Mouse (Mus musculus) CH12.LX (cell line): ENCODE data around the gene Gm21969. TPM values are rescaled to one million over a fixed set of nuclear protein-coding genes. Genes with fewer than 3 reads are reported as not detected.

Experiments used
- DNase-seq: peaks from one replicate; pipeline ENCODE4 v3.0.0-alpha.2; 2013; ENCODE audit errors: extremely low read depth
- H3K27ac ChIP-seq: 2 replicates; pipeline ENCODE4 v1.5.1; 2012; ENCODE audit warnings: low read depth, mild to moderate bottlenecking, control low read depth, moderate library complexity; ENCODE audit not compliant: insufficient read depth
- H3K27me3 ChIP-seq: replicated peaks from 2 replicates; pipeline ENCODE3; 2012; ENCODE audit warnings: inconsistent platforms
- H3K36me3 ChIP-seq, 2 experiments: replicated peaks in 1 of 2; 2 replicates each; pipeline versions ENCODE3 to v1.6.1; 2012; ENCODE audit warnings: inconsistent platforms in 1 of 2, low read length in 1 of 2, mild to moderate bottlenecking in 1 of 2, mixed read lengths in 1 of 2, moderate library complexity in 1 of 2; ENCODE audit not compliant: control insufficient read depth in 1 of 2, insufficient read depth in 1 of 2
- H3K4me1 ChIP-seq, 2 experiments: 2 replicates each; pipeline ENCODE4 v1.6.1; 2012; ENCODE audit warnings: inconsistent platforms in 1 of 2, moderate library complexity in 1 of 2; ENCODE audit not compliant: insufficient read depth in 2 of 2, control insufficient read depth in 1 of 2
- H3K4me2 ChIP-seq: 2 replicates; pipeline ENCODE4 v1.6.1; 2012; ENCODE audit warnings: low read depth, mild to moderate bottlenecking, control low read depth; ENCODE audit not compliant: poor library complexity, insufficient read depth, severe bottlenecking
- H3K4me3 ChIP-seq, 3 experiments: fragments of 150-350 bp in 1 of 3; sonication (generic) in 1 of 3; replicated peaks in 1 of 3; 2 replicates each; pipeline versions ENCODE3 to v1.5.1; 2011 to 2012; ENCODE audit warnings: low read depth in 2 of 3, low read length in 2 of 3, mild to moderate bottlenecking in 2 of 3, moderate library complexity in 2 of 3, control low read depth in 1 of 3, improper control_type of control experiment in 1 of 3, inconsistent platforms in 1 of 3, mixed read lengths in 1 of 3; ENCODE audit not compliant: poor library complexity in 1 of 3
- H3K79me2 ChIP-seq: replicated peaks from 2 replicates; pipeline ENCODE4 v1.6.1; 2012; ENCODE audit warnings: mild to moderate bottlenecking, moderate library complexity; ENCODE audit not compliant: control insufficient read depth, poor library complexity, insufficient read depth, severe bottlenecking; ENCODE audit errors: extremely low read depth
- H3K9ac ChIP-seq: 2 replicates; pipeline ENCODE4 v1.6.1; 2012; ENCODE audit warnings: low read depth, mild to moderate bottlenecking, control low read depth, moderate library complexity; ENCODE audit not compliant: insufficient read depth
- H3K9me3 ChIP-seq: replicated peaks from 2 replicates; pipeline ENCODE3; 2012; ENCODE audit warnings: low read length, inconsistent platforms, mixed read lengths
- BHLHE40 ChIP-seq: IDR thresholded peaks from 2 replicates; pipeline ENCODE4 v1.6.1; 2011; ENCODE audit warnings: mild to moderate bottlenecking, low read depth, low read length, improper control_type of control experiment
- CHD1 ChIP-seq: IDR thresholded peaks from 2 replicates; pipeline ENCODE4 v1.6.1; 2012; ENCODE audit warnings: low read depth, low read length, improper control_type of control experiment, inconsistent platforms
- E2F4 ChIP-seq: IDR thresholded peaks from 2 replicates; pipeline ENCODE4 v1.6.1; 2011; ENCODE audit warnings: low read depth, low read length, improper control_type of control experiment; ENCODE audit not compliant: insufficient replicate concordance
- GABPA ChIP-seq: IDR thresholded peaks from 2 replicates; pipeline ENCODE4 v1.6.1; 2012; ENCODE audit warnings: low read depth, low read length, improper control_type of control experiment, inconsistent platforms; ENCODE audit not compliant: insufficient replicate concordance
- HCFC1 ChIP-seq: IDR thresholded peaks from 2 replicates; pipeline ENCODE4 v1.6.1; 2012; ENCODE audit warnings: low read depth, mild to moderate bottlenecking, inconsistent platforms, low read length, improper control_type of control experiment
- MAZ ChIP-seq: IDR thresholded peaks from 2 replicates; pipeline ENCODE4 v1.6.1; 2012; ENCODE audit warnings: low read depth, mild to moderate bottlenecking, inconsistent platforms, low read length, improper control_type of control experiment, moderate library complexity
- MYC ChIP-seq: IDR thresholded peaks from 2 replicates; pipeline ENCODE4 v1.6.1; 2011; ENCODE audit warnings: low read depth, mild to moderate bottlenecking, improper control_type of control experiment, low read length
- PAX5 ChIP-seq: IDR thresholded peaks from 2 replicates; pipeline ENCODE4 v1.6.1; 2012; ENCODE audit warnings: low read length, inconsistent platforms, mixed read lengths
- RAD21 ChIP-seq: IDR thresholded peaks from 2 replicates; pipeline ENCODE4 v1.6.1; 2011; ENCODE audit warnings: low read depth, mild to moderate bottlenecking, low read length, improper control_type of control experiment, moderate library complexity
- SMC3 ChIP-seq: IDR thresholded peaks from 2 replicates; pipeline ENCODE4 v1.6.1; 2011; ENCODE audit warnings: low read depth, low read length, improper control_type of control experiment
- TBP ChIP-seq: conservative IDR thresholded peaks from 2 replicates; pipeline ENCODE4 v1.6.1; 2011; ENCODE audit warnings: low read depth, low read length, improper control_type of control experiment
- TCF12 ChIP-seq: IDR thresholded peaks from 2 replicates; pipeline ENCODE4 v1.6.1; 2014; ENCODE audit warnings: low read depth, mild to moderate bottlenecking, inconsistent platforms, low read length, improper control_type of control experiment
- UBTF ChIP-seq: IDR thresholded peaks from 2 replicates; pipeline ENCODE4 v1.6.1; 2012; ENCODE audit warnings: low read depth, mild to moderate bottlenecking, inconsistent platforms, low read length, improper control_type of control experiment, moderate library complexity
- ZKSCAN1 ChIP-seq: IDR thresholded peaks from 2 replicates; pipeline ENCODE4 v1.6.1; 2012; ENCODE audit warnings: low read depth, inconsistent platforms, low read length, improper control_type of control experiment, borderline replicate concordance
- ZNF384 ChIP-seq: IDR thresholded peaks from 2 replicates; pipeline ENCODE4 v1.6.1; 2012; ENCODE audit warnings: low read depth, low read length, improper control_type of control experiment, inconsistent platforms
- dilution Hi-C: fragments of 300-500 bp; cut with MboI; formaldehyde crosslinking; loops from 2 replicates; pipeline ENCODE4 v1.14.3; 2020; ENCODE audit warnings: low sequenced_read_pairs; ENCODE audit not compliant: extremely low pct_unique_long_range_greater_than_20kb, extremely low pct_ligation_motif_present
- in situ Hi-C: fragments of 300-500 bp; cut with MboI; formaldehyde crosslinking; loops from 3 replicates; pipeline ENCODE4 v1.14.3; 2019; ENCODE audit warnings: low sequenced_read_pairs, low pct_ligation_motif_present, low pct_unique_long_range_greater_than_20kb, mixed read lengths
- polyA plus RNA-seq: library from polyadenylated mRNA; unstranded; fragments of >175 nt; gene quantifications from 2 replicates; pipeline ENCODE4 v1.2.1, GENCODE M21; 2012; ENCODE audit warnings: low read depth; ENCODE audit not compliant: insufficient read length
- total RNA-seq, 2 experiments: library from RNA; depleted of rRNA; stranded (reverse); fragments of 300-350 nt in 1 of 2; fragments of >200 nt in 1 of 2; gene quantifications; 2 replicates each; pipeline ENCODE4 v1.2.3; 2012 to 2014

The Gm21969 gene
- total and polyA plus RNA-seq, 3 experiments: not detected

GRCm38 (mm10) chr4:139587773-139588172 is 15.2 kb upstream of the Gm21969 start:
- no peaks in the 10 kb centered on the region for H3K36me3 ChIP-seq
- no peak overlapping the region for H3K27ac ChIP-seq
- dilution Hi-C loops: no loop called here
- peaks cover 7 to 11% of the 10 kb centered on the region in 2 experiments; a peak in 2 of 4 replicates for H3K4me1 ChIP-seq
- H3K27me3 ChIP-seq: peaks cover 51% of the 10 kb centered on the region
- H3K4me2 ChIP-seq: no peak overlapping the region
- in situ Hi-C loops: no loop called here
- no peak overlapping the region for H3K9ac ChIP-seq
- no peaks in the 10 kb centered on the region for H3K9me3 ChIP-seq
- DNase-seq: no peak
- TF ChIP-seq SMC3 (no peak), TBP (no peak), HCFC1 (no peak)
- H3K79me2 ChIP-seq: no peaks in the 10 kb centered on the region
- no peak overlapping the region for H3K4me3 ChIP-seq

DNA sequence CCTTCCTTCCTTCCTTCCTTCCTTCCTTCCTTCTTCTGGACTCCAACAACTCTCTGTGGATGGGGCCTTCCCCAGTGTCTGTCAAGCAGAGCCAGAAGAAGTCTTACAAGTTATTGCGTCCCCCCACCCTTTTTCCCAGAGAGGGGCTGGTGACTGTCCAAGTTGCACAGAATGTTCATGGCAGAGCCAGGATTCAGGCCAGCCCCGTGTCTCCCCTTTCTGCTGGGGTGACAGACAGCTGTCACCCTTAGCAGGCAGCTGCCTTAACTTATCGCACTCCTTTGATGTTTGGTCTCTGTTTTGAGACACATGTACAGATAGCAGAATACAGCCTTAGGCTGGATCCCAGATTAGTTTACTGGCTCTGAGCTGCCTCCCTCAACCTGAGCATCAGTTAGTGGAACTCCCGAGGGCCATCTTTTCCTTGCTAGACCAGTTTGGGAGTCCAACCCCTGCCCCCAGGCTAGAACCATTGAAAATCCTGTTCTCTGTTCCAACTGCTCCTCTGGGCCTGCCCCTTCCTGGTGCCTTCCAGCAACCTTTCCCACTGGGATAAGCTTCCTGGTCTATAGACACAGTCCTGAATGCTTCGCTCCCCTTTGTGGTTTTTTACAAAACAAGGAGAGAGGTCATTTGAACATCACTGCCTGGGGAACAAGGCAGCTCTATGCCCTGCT is 13.5 kb upstream of the Gm21969 start:
- Histone ChIP-seq H3K79me2 (no peaks in the 10 kb centered on the region), H3K27me3 (peaks cover 44% of the 10 kb centered on the region), H3K27ac (no peak overlapping the region), H3K9me3 (no peaks in the 10 kb centered on the region), H3K4me3 (no peak overlapping the region), H3K4me1 (peaks cover 7 to 11% of the 10 kb centered on the region in 2 experiments; a peak in 2 of 4 replicates), H3K4me2 (no peak overlapping the region), H3K36me3 (no peaks in the 10 kb centered on the region), H3K9ac (no peak overlapping the region)
- dilution Hi-C loops (no loop called here), in situ Hi-C loops (no loop called here)
- no peak for TF ChIP-seq UBTF
- no peak for TF ChIP-seq TCF12
- no peak for TF ChIP-seq E2F4
- no peak for TF ChIP-seq PAX5
- no peak for TF ChIP-seq ZNF384
- TF ChIP-seq CHD1: no peak
- no peak for DNase-seq

DNA sequence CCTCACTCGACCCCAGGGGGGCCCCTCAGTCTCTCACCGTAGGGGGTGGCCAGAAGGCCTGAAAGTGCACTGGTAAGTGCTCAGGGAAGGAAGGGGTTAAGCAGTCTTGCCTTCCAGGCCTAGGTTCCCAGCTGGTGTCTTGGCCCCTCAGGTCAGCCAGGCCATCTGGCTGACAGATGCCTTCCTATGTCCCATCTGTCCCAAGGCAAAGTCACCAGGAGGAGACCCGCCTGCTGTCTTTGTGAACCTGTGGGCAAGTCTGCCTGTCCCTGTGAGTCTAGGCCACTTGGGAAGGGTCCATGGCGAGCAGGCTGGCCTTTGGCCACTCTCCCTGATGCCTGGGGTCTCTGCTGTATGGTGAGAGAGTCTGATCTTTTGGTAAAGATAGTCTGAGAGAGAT is 12.5 kb upstream of the Gm21969 start:
- Histone ChIP-seq H3K4me1 (peaks cover 7 to 11% of the 10 kb centered on the region in 2 experiments; a peak in 2 of 4 replicates), H3K9me3 (peaks cover 4% of the 10 kb centered on the region), H3K27me3 (peaks cover 44% of the 10 kb centered on the region), H3K4me3 (no peak overlapping the region), H3K9ac (no peak overlapping the region), H3K4me2 (no peak overlapping the region), H3K27ac (no peak overlapping the region)
- DNase-seq: no peak
- in situ Hi-C loops: no loop called here
- TF ChIP-seq SMC3: no peak
- TF ChIP-seq ZKSCAN1: no peak
- no peak for TF ChIP-seq RAD21
- no peak for TF ChIP-seq GABPA
- no peak for TF ChIP-seq MYC
- TF ChIP-seq BHLHE40: no peak
- no peak for TF ChIP-seq HCFC1
- no peak for TF ChIP-seq MAZ
- TF ChIP-seq, all 38 proteins: peak for 0
- H3K36me3 ChIP-seq: no peaks in the 10 kb centered on the region
- dilution Hi-C loops: no loop called here
- no peaks in the 10 kb centered on the region for H3K79me2 ChIP-seq
